Mouse (Mus musculus): ENCODE data around the gene Theg.

DNA sequence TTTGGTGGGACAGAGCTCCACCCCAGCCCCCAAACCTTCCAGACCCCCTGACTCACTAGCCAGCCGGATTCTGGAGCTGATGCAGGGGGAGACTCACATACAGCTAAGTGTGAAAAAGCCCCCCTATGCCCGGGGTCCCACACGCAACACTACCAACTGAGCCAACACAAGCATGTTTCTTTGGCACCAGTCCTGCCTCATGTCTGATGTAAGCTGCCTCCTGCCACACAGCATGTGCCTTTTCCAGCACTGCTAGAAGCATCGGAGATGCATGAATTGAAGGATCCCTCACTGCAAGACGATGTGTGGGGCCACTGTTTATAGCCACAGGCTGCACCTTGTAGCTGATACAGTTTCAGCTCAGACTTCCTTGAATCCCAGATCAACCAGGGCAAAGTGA lies 41.2 kb upstream of the Theg start:
- TF ChIP-seq CTCF (IDR thresholded peaks at IDR 0.05; ENCODE audit: low read depth, low read length) (no peak), POLR2A (IDR thresholded peaks at IDR 0.05; ENCODE audit: extremely low read depth, insufficient read depth, low read length) (no peak)
